Mouse (Mus musculus) midbrain, embryonic 12.5 days (tissue): Measurements from ENCODE around the gene Plxnd1. TPM values are rescaled to one million over a fixed set of nuclear protein-coding genes. Genes with fewer than 3 reads are reported as not detected.

Experiments used
- ATAC-seq: fragments of 200-750 bp; cut with Nextera tagmentation; 2 replicates; pipeline ENCODE4 v1.8.0; 2017; ENCODE audit warnings: low read depth, moderate TSS enrichment, moderate library complexity; ENCODE audit not compliant: low FRiP score
- H3K27ac ChIP-seq: fragments of 300-500 bp; sonication (generic); replicated peaks from 2 replicates; pipeline ENCODE4 v1.5.1; 2016; ENCODE audit warnings: mild to moderate bottlenecking
- H3K27me3 ChIP-seq: fragments of 300-500 bp; sonication (generic); 2 replicates; pipeline ENCODE4 v1.6.1; 2016; ENCODE audit warnings: mild to moderate bottlenecking
- H3K36me3 ChIP-seq: fragments of 300-500 bp; sonication (generic); 2 replicates; pipeline ENCODE4 v1.6.1; 2016
- H3K4me1 ChIP-seq: fragments of 300-500 bp; sonication (generic); 2 replicates; pipeline ENCODE4 v1.6.1; 2016
- H3K4me2 ChIP-seq: fragments of 300-500 bp; sonication (generic); replicated peaks from 2 replicates; pipeline ENCODE4 v1.6.1; 2016; ENCODE audit warnings: mild to moderate bottlenecking, moderate library complexity
- H3K4me3 ChIP-seq: fragments of 300-500 bp; sonication (generic); 2 replicates; pipeline ENCODE4 v1.5.1; 2016; ENCODE audit warnings: mild to moderate bottlenecking
- H3K9ac ChIP-seq: fragments of 300-500 bp; sonication (generic); replicated peaks from 2 replicates; pipeline ENCODE4 v1.6.1; 2016; ENCODE audit warnings: mild to moderate bottlenecking, moderate library complexity
- H3K9me3 ChIP-seq: fragments of 300-500 bp; sonication (generic); 2 replicates; pipeline ENCODE4 v1.6.1; 2016; ENCODE audit warnings: mild to moderate bottlenecking
- WGBS: fragments of 180-500 bp; shearing (Covaris S2); methylation state at CpG from one replicate; pipeline ENCODE4 v1.1.7; 2016; 5-methylcytosine and 5-hydroxymethylcytosine counted together
- polyA plus RNA-seq: library from polyadenylated mRNA; unstranded; fragments of >200 nt; fragmentation: Nextera tagmentation; extraction: Ambion mirVana; gene quantifications from 2 replicates; pipeline ENCODE4 v1.2.1, GENCODE M21; 2016

Plxnd1 gene
- polyA plus RNA-seq, 1 experiment from 2014 or later = 15.9 TPM

- Histone ChIP-seq H3K9me3 (no peaks in the 10 kb centered on the region), H3K9ac (no peak overlapping the region), H3K27ac (no peak overlapping the region), H3K36me3 (no peaks in the 10 kb centered on the region), H3K4me3 (no peak overlapping the region), H3K27me3 (peaks cover 40% of the 10 kb centered on the region), H3K4me2 (no peak overlapping the region), H3K4me1 (peaks cover 19% of the 10 kb centered on the region)
- 15% methylated on average over 3 of the region's 3 CpGs for WGBS
- no peak for ATAC-seq
Observed at GRCm38 (mm10) chr6:115997726-115998311, 3.0 kb upstream of the Plxnd1 start.

- Histone ChIP-seq H3K36me3 (no peaks in the 10 kb centered on the region), H3K9me3 (no peaks in the 10 kb centered on the region), H3K9ac (no peak overlapping the region; the same call in 1 of the 2 replicates), H3K4me3 (no peak overlapping the region), H3K27ac (no peak overlapping the region), H3K4me2 (no peak overlapping the region), H3K4me1 (peaks cover 28% of the 10 kb centered on the region), H3K27me3 (peaks cover 55% of the 10 kb centered on the region)
- ATAC-seq = no peak
- 47% methylated on average over 6 of the region's 6 CpGs for WGBS
Observed at GRCm38 (mm10) chr6:115996171-115996851, 1.5 kb upstream of the Plxnd1 start.

- H3K4me3 ChIP-seq = peak overlapping the region; percentile 57
- H3K9me3 ChIP-seq = no peaks in the 10 kb centered on the region
- WGBS = 62% methylated on average over 4 of the region's 4 CpGs
- H3K4me1 ChIP-seq = peaks cover 29% of the 10 kb centered on the region
- H3K27me3 ChIP-seq = peaks cover 62% of the 10 kb centered on the region
- H3K27ac ChIP-seq = no peak overlapping the region
- H3K4me2 ChIP-seq = peak overlapping the region; percentile 85
- H3K36me3 ChIP-seq = no peaks in the 10 kb centered on the region
- H3K9ac ChIP-seq = no peak overlapping the region; the same call in 1 of the 2 replicates
- no peak for ATAC-seq
Observed at GRCm38 (mm10) chr6:115995531-115995941, 731 bp upstream of the Plxnd1 start.

- Histone ChIP-seq H3K4me2 (peak overlapping the region; percentile 85), H3K4me3 (peak overlapping the region; percentile 57), H3K27ac (no peak overlapping the region), H3K36me3 (no peaks in the 10 kb centered on the region), H3K9me3 (no peaks in the 10 kb centered on the region), H3K9ac (peak overlapping the region; percentile 52; the same call in 1 of the 2 replicates), H3K4me1 (peaks cover 29% of the 10 kb centered on the region), H3K27me3 (peaks cover 75% of the 10 kb centered on the region)
- WGBS = under 1% methylated on average over 87 of the region's 93 CpGs
- no peak for ATAC-seq
Observed at GRCm38 (mm10) chr6:115994146-115994876, 494 bp downstream of the Plxnd1 start.

GRCm38 (mm10) chr6:115993463-115994145 is 1.2 kb downstream of the Plxnd1 start:
- peaks cover 29% of the 10 kb centered on the region for H3K4me1 ChIP-seq
- no peak for ATAC-seq

GRCm38 (mm10) chr6:115992981-115993380 is 1.8 kb downstream of the Plxnd1 start:
- peaks cover 29% of the 10 kb centered on the region for H3K4me1 ChIP-seq
- 47% methylated on average over 6 of the region's 6 CpGs for WGBS
- no peak for ATAC-seq

More at GRCm38 (mm10) chr6:115993463-115994145, 1.2 kb downstream of the Plxnd1 start:
- no peaks in the 10 kb centered on the region for H3K36me3 ChIP-seq
- H3K4me2 ChIP-seq = peak overlapping the region; percentile 85
- peak overlapping the region; percentile 57 for H3K4me3 ChIP-seq
- H3K9me3 ChIP-seq = no peaks in the 10 kb centered on the region
- H3K27ac ChIP-seq = no peak overlapping the region
- H3K27me3 ChIP-seq = peaks cover 80% of the 10 kb centered on the region
- 4% methylated on average over 73 of the region's 86 CpGs for WGBS
- 0 out of 2 replicates have a peak overlapping the region, but pooled peaks have one; percentile 52 for H3K9ac ChIP-seq

GRCm38 (mm10) chr6:115991881-115992620 is 2.8 kb downstream of the Plxnd1 start:
- Histone ChIP-seq H3K4me1 (peaks cover 27% of the 10 kb centered on the region), H3K36me3 (no peaks in the 10 kb centered on the region), H3K27me3 (peaks cover 82% of the 10 kb centered on the region), H3K4me2 (0 out of 2 replicates have a peak overlapping the region, but pooled peaks have one; percentile 4), H3K9me3 (no peaks in the 10 kb centered on the region), H3K9ac (no peak overlapping the region), H3K4me3 (peak overlapping the region; percentile 5; the same call in 1 of the 2 replicates), H3K27ac (no peak overlapping the region)
- ATAC-seq = no peak
- WGBS = 35% methylated on average over 10 of the region's 10 CpGs

More at GRCm38 (mm10) chr6:115992981-115993380, 1.8 kb downstream of the Plxnd1 start:
- Histone ChIP-seq H3K27me3 (peaks cover 82% of the 10 kb centered on the region), H3K36me3 (no peaks in the 10 kb centered on the region), H3K4me3 (peak overlapping the region; percentile 57), H3K9ac (no peak overlapping the region), H3K9me3 (no peaks in the 10 kb centered on the region), H3K4me2 (peak overlapping the region; percentile 85; the same call in 1 of the 2 replicates), H3K27ac (no peak overlapping the region)

GRCm38 (mm10) chr6:115991108-115991880 is 3.5 kb downstream of the Plxnd1 start:
- Histone ChIP-seq H3K9ac (no peak overlapping the region), H3K4me3 (no peak overlapping the region)

GRCm38 (mm10) chr6:115990479-115990878 is 4.3 kb downstream of the Plxnd1 start:
- H3K4me1 ChIP-seq = peaks cover 38% of the 10 kb centered on the region

More at GRCm38 (mm10) chr6:115991108-115991880, 3.5 kb downstream of the Plxnd1 start:
- 28% methylated on average over 13 of the region's 13 CpGs for WGBS
- peaks cover 34% of the 10 kb centered on the region for H3K4me1 ChIP-seq
- H3K9me3 ChIP-seq = no peaks in the 10 kb centered on the region
- H3K27ac ChIP-seq = no peak overlapping the region
- H3K36me3 ChIP-seq = no peaks in the 10 kb centered on the region
- ATAC-seq = no peak
- peak overlapping the region; percentile 3; the same call in 1 of the 2 replicates for H3K4me2 ChIP-seq
- H3K27me3 ChIP-seq = peaks cover 74% of the 10 kb centered on the region

GRCm38 (mm10) chr6:115990056-115990455 is 4.7 kb downstream of the Plxnd1 start:
- WGBS = 84% methylated on average over 3 of the region's 3 CpGs
- no peaks in the 10 kb centered on the region for H3K36me3 ChIP-seq
- no peak overlapping the region for H3K27ac ChIP-seq
- ATAC-seq = no peak
- H3K27me3 ChIP-seq = peaks cover 63% of the 10 kb centered on the region
- H3K4me1 ChIP-seq = peaks cover 42% of the 10 kb centered on the region
- no peak overlapping the region for H3K4me2 ChIP-seq
- no peaks in the 10 kb centered on the region for H3K9me3 ChIP-seq
- no peak overlapping the region for H3K9ac ChIP-seq
- no peak overlapping the region for H3K4me3 ChIP-seq

More at GRCm38 (mm10) chr6:115990479-115990878, 4.3 kb downstream of the Plxnd1 start:
- no peaks in the 10 kb centered on the region for H3K36me3 ChIP-seq
- H3K9me3 ChIP-seq = no peaks in the 10 kb centered on the region
- H3K27ac ChIP-seq = no peak overlapping the region
- no peak overlapping the region for H3K4me2 ChIP-seq
- ATAC-seq = no peak
- 90% methylated on average over 9 of the region's 9 CpGs for WGBS
- no peak overlapping the region for H3K9ac ChIP-seq
- H3K27me3 ChIP-seq = peaks cover 66% of the 10 kb centered on the region
- H3K4me3 ChIP-seq = no peak overlapping the region
